Mouse (Mus musculus) heart, postnatal 10 days (tissue): ENCODE measurements around the gene Nob1. TPM values are rescaled to one million over a fixed set of nuclear protein-coding genes. Genes with fewer than 3 reads are reported as not detected.
A peak's percentile ranks its signal among the peaks of the same experiment; 100 is the strongest.

Source experiments
- DNase-seq, 2 experiments: peaks; one replicate each; pipeline ENCODE4 v3.0.0; 2021
- intact Hi-C: fragments of 180-260 bp; cut with DNase I; formaldehyde crosslinking; loops from one replicate; pipeline ENCODE4 v1.15.1; 2025
- total RNA-seq, 2 experiments: library from RNA; stranded (reverse); gene quantifications; 2 replicates each; pipeline ENCODE4 v1.2.3; 2021

Nob1 gene
- total RNA-seq, 2 experiments from 2014 or later, result 23.3 to 26.1 TPM

DNA sequence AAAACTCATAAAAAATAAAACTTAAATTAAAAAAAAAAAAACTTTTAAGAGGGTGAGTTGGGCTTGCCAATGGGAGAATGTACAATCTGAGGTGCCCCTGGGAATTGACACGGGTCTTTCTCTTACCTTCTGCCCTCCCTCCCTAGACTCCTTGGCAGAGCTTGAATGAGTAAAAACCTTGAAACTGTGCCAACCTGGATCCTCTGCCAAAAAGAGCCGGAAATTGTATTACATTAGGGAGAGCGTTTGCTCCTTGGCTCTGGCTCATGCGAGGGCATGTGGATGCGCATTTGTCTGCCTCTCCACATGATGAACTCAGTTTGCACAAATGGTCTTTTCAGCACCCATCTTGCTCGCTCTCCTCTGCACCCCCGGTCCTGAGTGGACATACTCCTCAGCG lies 35.3 kb downstream of the Nob1 start:
- intact Hi-C loops, result loop anchor here (5.0 kb wide), 1 partner anchor 188 kb away; no protein-coding TSS in a partner anchor
- DNase-seq, result peak; percentile 81 to 82

DNA sequence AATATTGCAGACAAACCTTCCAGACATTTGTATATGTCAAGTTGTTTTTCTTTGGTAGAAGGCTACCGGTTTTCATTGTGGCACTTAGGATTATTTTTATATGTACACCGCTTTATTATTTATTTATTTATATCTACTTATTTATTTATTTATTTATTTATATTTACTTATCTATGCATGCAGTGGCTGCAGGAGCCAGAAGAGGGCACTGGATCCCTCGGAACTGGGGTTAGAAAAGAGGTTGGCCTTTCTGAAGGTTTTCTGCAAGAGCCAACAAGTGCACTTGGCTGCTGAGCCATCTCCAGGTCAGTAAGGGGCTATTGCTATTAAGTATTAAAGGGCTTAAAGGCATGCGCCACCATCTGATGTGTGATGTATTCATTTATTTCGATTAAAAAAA lies 37.0 kb downstream of the Nob1 start:
- DNase-seq, result peak in 1 of 2 experiments; percentile 54
- intact Hi-C loops, result loop anchor here (5.0 kb wide), 1 partner anchor 189 kb away; no protein-coding TSS in a partner anchor

DNA sequence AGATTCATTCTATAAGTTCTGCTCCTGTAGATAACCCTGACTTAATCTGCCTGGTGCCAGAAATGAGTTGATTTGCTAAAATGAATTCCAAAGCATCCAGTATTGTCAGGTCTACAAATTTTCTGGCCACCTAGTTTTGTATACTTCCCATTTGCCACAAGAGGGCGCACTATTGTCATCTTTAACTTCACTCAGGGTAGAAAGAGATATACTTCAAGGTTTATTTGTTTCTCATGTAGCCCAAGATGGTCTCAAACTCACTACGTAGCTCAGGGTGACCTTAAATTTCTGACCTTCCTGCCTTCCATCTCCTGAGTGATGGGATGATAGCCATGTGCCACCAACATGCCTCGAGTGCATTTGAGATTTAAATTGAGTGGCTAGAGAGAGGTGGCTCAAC lies 38.2 kb downstream of the Nob1 start:
- intact Hi-C loops, result loop anchor here (1.0 to 5.0 kb wide), 2 partner anchors 39 to 191 kb away; partner anchors contain the start of gene Nob1
- peak in 1 of 2 experiments; percentile 63 for DNase-seq

- intact Hi-C loops, result loop anchor here (1.0 to 5.0 kb wide), 2 partner anchors 39 to 191 kb away; partner anchors contain the start of gene Nob1
- peak; percentile 89 to 90 for DNase-seq
Measured at GRCm38 (mm10) chr8:107386171-107386570, 38.7 kb downstream of the Nob1 start.

- DNase-seq, result peak in 1 of 2 experiments; percentile 30
- intact Hi-C loops, result loop anchor here (5.0 kb wide), 1 partner anchor 192 kb away; no protein-coding TSS in a partner anchor
Measured at GRCm38 (mm10) chr8:107385063-107385462, 39.8 kb downstream of the Nob1 start.

GRCm38 (mm10) chr8:107384651-107385050 lies 40.2 kb downstream of the Nob1 start:
- intact Hi-C loops, result loop anchor here (5.0 kb wide), 1 partner anchor 193 kb away; no protein-coding TSS in a partner anchor
- no peak for DNase-seq

DNA sequence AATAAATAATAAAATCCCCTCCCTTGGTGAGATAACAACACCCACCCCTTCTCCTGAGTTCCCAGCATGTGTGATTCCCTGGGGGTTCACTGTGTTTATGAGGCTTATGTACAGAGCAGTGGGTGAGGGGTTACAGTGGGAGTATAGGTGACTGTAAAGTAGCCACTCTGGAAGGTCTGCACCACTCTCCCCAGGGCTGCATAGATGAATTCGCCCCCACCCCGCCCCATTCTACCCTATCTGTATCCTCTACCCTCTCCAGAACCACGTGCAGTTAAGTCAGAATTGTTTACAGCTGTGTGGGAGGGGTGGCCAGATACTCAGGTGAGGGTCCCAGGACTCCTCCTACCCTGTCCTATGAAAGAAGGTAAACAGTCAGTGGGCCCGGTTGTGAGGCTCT lies 42.0 kb downstream of the Nob1 start:
- intact Hi-C loops, result no loop called here
- DNase-seq, result no peak

GRCm38 (mm10) chr8:107381666-107382065 lies 43.2 kb downstream of the Nob1 start:
- no peak for DNase-seq
- intact Hi-C loops, result no loop called here

DNA sequence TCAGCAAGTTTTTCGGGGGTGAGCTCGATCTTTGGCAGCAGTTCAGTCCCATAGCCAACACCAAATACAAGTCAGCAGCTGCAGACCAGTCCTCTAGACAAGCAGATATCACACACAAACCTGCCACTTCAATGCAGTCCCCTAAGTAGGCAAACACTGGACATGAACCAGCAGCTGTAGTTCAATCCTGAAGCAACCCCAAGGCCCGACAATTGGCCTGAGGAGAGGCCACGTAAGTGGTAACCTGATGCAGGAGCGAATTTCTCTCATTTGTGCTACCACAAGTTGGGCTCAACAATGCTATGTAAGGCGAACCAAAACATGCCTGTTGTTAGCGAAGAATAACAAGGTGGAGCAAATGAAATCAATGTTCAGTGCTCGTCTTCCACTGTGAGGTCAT lies 44.1 kb downstream of the Nob1 start:
- DNase-seq, result no peak

DNA sequence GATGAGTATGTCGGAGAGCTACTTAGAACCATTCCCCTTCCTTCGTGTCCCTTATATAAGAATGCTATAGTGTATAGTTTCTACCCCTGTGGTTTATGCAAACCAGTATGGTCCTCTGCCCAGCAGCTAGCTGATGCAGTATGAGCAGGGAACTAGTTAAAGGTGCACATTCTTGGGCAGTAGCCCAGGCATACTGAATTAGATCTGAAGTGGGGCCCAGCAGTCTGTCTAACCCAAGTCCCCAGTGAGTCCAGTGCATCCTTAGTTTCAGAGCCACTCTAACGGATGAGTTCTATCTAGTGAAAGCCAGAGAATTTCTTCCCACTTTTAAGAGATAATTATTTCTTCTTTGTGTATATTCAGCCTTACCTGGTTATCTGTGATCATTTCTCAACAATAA lies 47.5 kb downstream of the Nob1 start:
- intact Hi-C loops, result no loop called here
- DNase-seq, result peak; percentile 50 to 63

More for the DNA sequence above, 44.1 kb downstream of the Nob1 start:
- intact Hi-C loops, result no loop called here

DNA sequence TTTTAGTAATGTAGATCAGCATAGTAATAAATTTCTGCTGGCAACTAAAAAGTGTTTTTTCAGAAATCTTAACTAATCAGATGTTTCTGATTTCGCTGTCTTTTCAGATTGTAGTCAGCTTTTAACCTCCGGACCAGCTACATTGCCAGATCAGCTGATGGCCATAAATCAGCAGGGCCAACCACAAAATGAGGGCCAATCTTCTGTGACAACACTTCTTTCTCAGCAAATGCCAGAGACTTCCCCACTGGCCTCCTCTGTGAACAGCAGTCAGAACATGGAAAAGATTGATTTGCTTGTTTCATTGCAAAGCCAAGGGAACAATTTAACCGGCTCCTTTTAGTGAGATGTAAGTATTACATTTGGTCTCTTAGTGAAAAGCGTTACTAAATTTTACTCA lies 54.5 kb downstream of the Nob1 start:
- intact Hi-C loops, result no loop called here
- DNase-seq, result no peak

Other genes with a start within 250 kb of the Nob1 start
- 10 to 100 TPM; 37.9 to 43.0 TPM for gene Nfat5, start 131.6 kb downstream of the Nob1 start, total RNA-seq
- gene Nqo1, start 21.8 kb downstream of the Nob1 start, total RNA-seq, result 10 to 100 TPM; 14.8 to 17.0 TPM
- 10 to 100 TPM; 27.2 to 30.1 TPM for gene Wwp2, start 11.3 kb upstream of the Nob1 start, total RNA-seq
- gene Psmd7, start 163.4 kb upstream of the Nob1 start, total RNA-seq, result 10 to 100 TPM; 85.6 to 93.7 TPM